Mouse (Mus musculus) embryonic facial prominence, embryonic 11.5 days (tissue): ENCODE data around the gene Dhx40. TPM values are rescaled to one million over a fixed set of nuclear protein-coding genes. Genes with fewer than 3 reads are reported as not detected.
"Not testable (repeated sequence)": the region's sequence is repeated elsewhere in the genome, so short reads cannot be mapped to it uniquely, and the experiment has no call there.

Source experiments
- ATAC-seq: fragments of 200-750 bp; cut with Nextera tagmentation; replicated peaks from 2 replicates; pipeline ENCODE4 v1.8.0; 2017; ENCODE audit warnings: low read depth; ENCODE audit not compliant: insufficient number of reproducible peaks, low FRiP score, low TSS enrichment
- DNase-seq: peaks from one replicate; pipeline ENCODE4 v3.0.0-alpha.2; 2015; ENCODE audit warnings: low spot score
- H3K27ac ChIP-seq: fragments of 300-500 bp; sonication (generic); replicated peaks from 2 replicates; pipeline ENCODE4 v1.5.1; 2014; ENCODE audit warnings: mild to moderate bottlenecking, low read depth, low read length, control low read depth
- H3K27me3 ChIP-seq: fragments of 300-500 bp; sonication (generic); 2 replicates; pipeline ENCODE4 v1.6.1; 2014; ENCODE audit warnings: mild to moderate bottlenecking, low read length, moderate library complexity, mixed read lengths; ENCODE audit not compliant: control insufficient read depth, insufficient read depth
- H3K36me3 ChIP-seq: fragments of 300-500 bp; sonication (generic); replicated peaks from 2 replicates; pipeline ENCODE4 v1.6.1; 2014; ENCODE audit warnings: low read depth, mild to moderate bottlenecking, low read length, moderate library complexity, mixed read lengths; ENCODE audit not compliant: control insufficient read depth, insufficient read depth
- H3K4me1 ChIP-seq: fragments of 300-500 bp; sonication (generic); 2 replicates; pipeline ENCODE4 v1.6.1; 2014; ENCODE audit warnings: low read length, mixed read lengths; ENCODE audit not compliant: control insufficient read depth, insufficient read depth
- H3K4me2 ChIP-seq: fragments of 300-500 bp; sonication (generic); 2 replicates; pipeline ENCODE4 v1.6.1; 2014; ENCODE audit warnings: low read depth, mild to moderate bottlenecking, control low read depth, low read length, moderate library complexity
- H3K4me3 ChIP-seq: fragments of 300-500 bp; sonication (generic); 2 replicates; pipeline ENCODE4 v1.5.1; 2014; ENCODE audit warnings: low read depth, low read length, control low read depth
- H3K9ac ChIP-seq: fragments of 300-500 bp; sonication (generic); replicated peaks from 2 replicates; pipeline ENCODE4 v1.6.1; 2014; ENCODE audit warnings: mild to moderate bottlenecking, control low read depth, low read length
- H3K9me3 ChIP-seq: fragments of 300-500 bp; sonication (generic); replicated peaks from 2 replicates; pipeline ENCODE4 v1.6.1; 2016; ENCODE audit warnings: mild to moderate bottlenecking, low read length, inconsistent platforms, mixed read lengths; ENCODE audit not compliant: control insufficient read depth
- whole genome bisulfite sequencing: fragments of 180-500 bp; shearing (Covaris S2); extraction: QIAGEN DNeasy Blood & Tissue Kit; methylation state at CpG from one replicate; pipeline ENCODE4 v1.1.7; 2014; 5-methylcytosine and 5-hydroxymethylcytosine counted together
- polyA plus RNA-seq: library from polyadenylated mRNA; unstranded; fragments of >200 nt; fragmentation: Nextera tagmentation; extraction: Ambion mirVana; gene quantifications from 2 replicates; pipeline ENCODE4 v1.2.1, GENCODE M21; 2014

Dhx40 gene
- polyA plus RNA-seq, 1 experiment from 2014 or later = 47.0 TPM

DNA sequence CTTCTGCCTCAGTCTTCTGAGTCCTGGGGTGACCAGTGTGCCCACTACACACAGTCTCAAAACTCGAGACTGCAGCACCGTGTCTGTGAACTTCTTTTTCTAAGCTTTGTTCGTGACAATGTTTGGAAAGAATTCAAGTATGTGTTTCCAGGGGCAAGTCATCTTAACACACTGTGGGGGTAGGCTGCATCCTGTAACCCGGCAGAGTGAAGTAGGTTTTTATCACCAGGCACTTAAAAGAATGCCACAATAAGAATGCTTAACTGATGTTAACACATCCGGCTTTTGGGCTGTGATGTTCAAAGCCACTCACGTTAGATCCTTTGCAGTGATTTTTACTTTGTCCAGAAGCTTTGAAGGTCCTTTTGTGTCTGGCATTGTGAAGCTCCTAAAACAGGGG is 20.9 kb upstream of the Dhx40 start:
- Histone ChIP-seq H3K36me3 (no peaks in the 10 kb centered on the region), H3K9me3 (no peaks in the 10 kb centered on the region), H3K4me1 (no peaks in the 10 kb centered on the region), H3K4me3 (no peak overlapping the region), H3K9ac (no peak overlapping the region), H3K27me3 (no peaks in the 10 kb centered on the region), H3K27ac (no peak overlapping the region), H3K4me2 (no peak overlapping the region)
- DNase-seq (no peak), ATAC-seq (no peak)
- WGBS = 83% methylated on average over 6 of the region's 6 CpGs

DNA sequence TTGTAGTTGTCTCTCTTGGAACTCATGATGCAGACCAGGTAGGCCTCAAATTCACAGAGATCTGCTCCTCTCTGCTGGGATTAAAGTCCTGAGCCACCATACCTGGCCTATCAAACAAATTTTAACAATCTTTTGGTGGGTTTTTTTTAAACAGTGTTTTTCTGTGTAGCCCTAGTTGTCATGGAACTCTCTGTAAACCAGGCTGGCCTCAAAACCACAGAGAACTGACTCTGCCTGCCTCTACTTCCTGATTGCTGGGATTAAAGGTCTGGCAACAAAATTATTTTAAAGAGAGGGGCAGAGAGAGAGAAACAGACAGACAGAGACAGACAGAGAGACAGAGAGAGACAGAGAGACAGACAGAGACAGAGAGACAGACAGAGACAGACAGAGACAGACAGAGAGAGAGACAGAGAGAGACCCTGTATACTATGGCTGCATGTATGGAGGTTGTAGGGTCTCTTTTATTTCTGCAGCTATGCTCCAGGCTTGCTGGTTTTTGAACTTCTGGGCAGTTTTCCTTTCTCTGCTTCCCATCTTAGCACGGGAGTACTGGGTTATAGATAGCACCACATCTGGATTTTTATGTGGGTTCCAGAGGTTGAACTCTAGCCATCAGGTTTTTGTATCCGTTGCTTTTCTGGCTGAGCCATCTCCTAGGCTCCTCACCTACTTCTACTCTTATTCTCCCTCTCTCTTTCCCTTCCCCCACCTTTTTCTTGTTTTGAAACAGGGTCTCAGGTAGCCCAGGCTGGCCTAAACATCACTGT is 20.1 kb upstream of the Dhx40 start:
- no peak overlapping the region for H3K4me2 ChIP-seq
- no peaks in the 10 kb centered on the region for H3K27me3 ChIP-seq
- no peaks in the 10 kb centered on the region for H3K36me3 ChIP-seq
- no peak overlapping the region for H3K9ac ChIP-seq
- H3K27ac ChIP-seq = no peak overlapping the region
- H3K9me3 ChIP-seq = no peaks in the 10 kb centered on the region
- H3K4me1 ChIP-seq = no peaks in the 10 kb centered on the region
- DNase-seq (no peak), ATAC-seq (no peak)
- H3K4me3 ChIP-seq = no peak overlapping the region
- WGBS = 92% methylated on average over 2 of the region's 2 CpGs

DNA sequence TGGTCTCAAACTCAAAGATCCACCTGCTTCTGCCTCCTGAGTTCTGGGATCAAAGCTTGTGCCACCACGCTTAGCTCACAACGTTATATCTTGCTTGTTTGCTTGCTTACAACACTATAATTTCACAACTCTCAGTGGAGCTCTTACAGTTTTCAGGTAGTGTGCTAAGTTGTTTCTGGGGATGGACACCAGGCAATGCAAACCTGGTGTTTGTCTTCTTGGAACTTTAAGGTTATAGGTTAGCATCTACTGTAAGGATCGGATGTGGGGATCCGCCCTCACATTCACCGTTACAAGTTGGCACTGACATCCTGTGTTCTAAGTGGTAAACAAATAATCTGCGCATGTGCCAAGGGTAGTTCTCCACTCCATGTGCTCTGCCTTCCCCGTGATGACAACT is 16.9 kb upstream of the Dhx40 start:
- H3K9ac ChIP-seq = no peak overlapping the region
- no peaks in the 10 kb centered on the region for H3K36me3 ChIP-seq
- ATAC-seq (no peak), DNase-seq (no peak)
- no peak overlapping the region for H3K4me3 ChIP-seq
- 95% methylated on average over 6 of the region's 7 CpGs for WGBS
- no peak overlapping the region for H3K4me2 ChIP-seq
- H3K27me3 ChIP-seq = no peaks in the 10 kb centered on the region
- H3K9me3 ChIP-seq = no peaks in the 10 kb centered on the region
- no peak overlapping the region for H3K27ac ChIP-seq
- no peaks in the 10 kb centered on the region for H3K4me1 ChIP-seq

DNA sequence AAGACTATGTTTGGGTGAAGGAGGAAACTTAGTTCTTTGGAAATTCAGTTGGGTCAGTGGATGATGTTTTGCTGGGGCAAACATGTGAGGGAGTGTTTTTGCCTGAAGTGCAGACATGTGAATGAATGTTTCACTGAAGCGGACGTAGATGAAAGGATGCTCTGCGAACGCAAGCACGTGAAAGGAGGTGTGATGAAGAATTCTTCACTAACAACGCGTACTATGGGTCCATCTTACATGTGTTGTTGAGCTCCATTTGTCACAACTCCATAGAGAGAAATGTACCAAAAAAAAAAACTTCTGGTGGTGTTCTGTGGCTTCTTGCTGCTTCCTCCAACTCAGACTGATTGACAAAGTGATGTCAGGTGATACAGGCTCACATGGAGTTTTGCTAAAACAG is 15.0 kb upstream of the Dhx40 start:
- Histone ChIP-seq H3K27me3 (no peaks in the 10 kb centered on the region), H3K36me3 (no peaks in the 10 kb centered on the region), H3K4me1 (no peaks in the 10 kb centered on the region), H3K4me2 (no peak overlapping the region), H3K4me3 (no peak overlapping the region), H3K9me3 (no peaks in the 10 kb centered on the region), H3K27ac (no peak overlapping the region), H3K9ac (no peak overlapping the region)
- DNase-seq (no peak), ATAC-seq (no peak)
- WGBS = 83% methylated on average over 7 of the region's 7 CpGs

DNA sequence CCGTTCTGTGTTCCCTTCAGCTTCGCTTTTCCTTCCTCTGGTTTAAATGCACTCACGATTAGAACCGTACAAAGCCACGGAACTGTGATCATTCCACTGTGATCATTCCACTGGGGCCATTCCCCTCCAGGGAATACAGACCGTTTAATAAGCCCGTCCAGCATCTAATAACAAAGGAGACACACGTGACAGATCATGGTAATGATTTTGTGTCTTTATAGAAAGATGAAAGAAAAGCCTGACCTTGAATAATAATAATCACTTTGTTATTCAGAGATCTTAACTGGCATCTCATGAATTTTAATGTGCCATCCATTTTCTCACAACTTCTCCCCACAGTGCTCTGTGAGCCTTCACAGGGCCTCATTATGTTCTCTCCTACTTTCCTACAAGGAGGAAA is 12.0 kb upstream of the Dhx40 start:
- 67% methylated on average over 8 of the region's 8 CpGs for WGBS
- ATAC-seq = no peak

DNA sequence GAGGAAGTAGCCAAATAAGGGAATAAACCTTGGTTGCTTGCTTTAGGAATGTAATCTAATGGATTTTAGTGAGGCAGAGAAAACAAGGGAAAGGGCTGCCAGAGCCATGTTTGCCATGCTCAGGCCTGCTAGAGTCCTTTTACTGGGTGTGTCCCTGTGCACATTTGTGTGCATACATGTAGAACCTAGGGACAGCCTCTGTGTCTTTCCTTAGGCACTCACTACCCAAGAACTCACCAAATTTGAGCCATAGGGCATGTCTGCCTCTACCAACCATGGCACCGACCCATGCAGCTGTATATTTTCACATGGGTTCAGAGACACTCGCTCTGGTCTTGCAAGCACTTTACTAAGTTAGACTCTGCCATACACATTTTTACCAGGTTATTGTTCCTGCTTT is 11.4 kb upstream of the Dhx40 start:
- no peaks in the 10 kb centered on the region for H3K4me1 ChIP-seq
- ATAC-seq (no peak), DNase-seq (no peak)
- no peaks in the 10 kb centered on the region for H3K36me3 ChIP-seq
- H3K4me2 ChIP-seq = no peak overlapping the region
- no peak overlapping the region for H3K27ac ChIP-seq
- H3K9me3 ChIP-seq = no peaks in the 10 kb centered on the region
- H3K9ac ChIP-seq = no peak overlapping the region
- H3K4me3 ChIP-seq = no peak overlapping the region
- 78% methylated on average over 2 of the region's 2 CpGs for WGBS
- H3K27me3 ChIP-seq = no peaks in the 10 kb centered on the region

More for the DNA sequence above, 12.0 kb upstream of the Dhx40 start:
- Histone ChIP-seq H3K9ac (no peak overlapping the region), H3K36me3 (no peaks in the 10 kb centered on the region), H3K27me3 (no peaks in the 10 kb centered on the region), H3K4me2 (no peak overlapping the region), H3K27ac (no peak overlapping the region), H3K9me3 (no peaks in the 10 kb centered on the region), H3K4me3 (no peak overlapping the region), H3K4me1 (no peaks in the 10 kb centered on the region)
- DNase-seq = no peak

DNA sequence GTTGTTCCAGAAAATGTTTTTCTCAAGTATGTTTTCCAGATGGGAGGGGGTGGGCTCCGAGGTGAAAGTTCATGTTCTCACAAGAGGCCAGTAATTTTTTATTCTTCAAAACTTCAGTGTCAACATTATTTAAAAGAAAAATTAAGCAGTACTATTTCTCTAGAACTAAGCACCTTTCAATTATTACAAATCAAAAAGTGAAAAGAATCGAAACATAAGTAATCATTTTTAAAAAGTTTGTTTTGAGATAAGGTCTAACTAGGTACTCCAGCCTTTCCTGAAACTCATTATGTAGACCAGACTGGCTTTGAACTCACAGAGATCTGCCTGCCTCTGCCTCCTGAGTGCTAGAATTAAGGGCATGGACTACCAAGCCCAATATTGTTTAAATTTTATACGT is 8.7 kb upstream of the Dhx40 start:
- 90% methylated on average over 3 of the region's 3 CpGs for whole genome bisulfite sequencing

DNA sequence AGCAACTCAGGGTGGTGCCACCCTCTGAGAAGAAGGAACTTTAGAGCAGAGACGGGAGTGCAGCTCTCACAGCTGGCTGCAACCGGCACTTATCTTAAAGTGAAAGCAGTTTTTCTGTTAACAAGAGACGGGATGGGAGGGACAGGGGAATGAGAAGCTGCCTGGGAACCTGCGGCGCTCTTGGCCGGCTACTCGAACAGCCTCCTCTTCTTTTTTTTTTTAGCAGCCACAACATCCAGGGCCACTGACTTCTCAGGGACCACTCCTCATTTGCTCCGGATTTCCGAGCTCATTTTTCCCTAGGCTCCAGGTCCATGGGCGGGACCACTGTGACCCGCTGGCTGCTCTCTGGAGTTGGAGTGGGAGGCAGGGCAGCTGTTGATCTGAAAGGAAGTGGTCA is 6.9 kb upstream of the Dhx40 start:
- H3K27ac ChIP-seq, DNase-seq, ATAC-seq, H3K9me3 ChIP-seq, H3K4me1 ChIP-seq, H3K27me3 ChIP-seq, H3K4me2 ChIP-seq, H3K36me3 ChIP-seq, H3K9ac ChIP-seq, H3K4me3 ChIP-seq: not testable (repeated sequence)
- WGBS = 0% methylated on average over 2 of the region's 11 CpGs

More for the DNA sequence above, 8.7 kb upstream of the Dhx40 start:
- not testable (repeated sequence) for H3K4me1 ChIP-seq, H3K9ac ChIP-seq, H3K9me3 ChIP-seq, ATAC-seq, H3K36me3 ChIP-seq, DNase-seq, H3K4me3 ChIP-seq, H3K27me3 ChIP-seq, H3K4me2 ChIP-seq, H3K27ac ChIP-seq
